Mouse (Mus musculus) thymus, postnatal 14 days (tissue): ENCODE measurements around the gene Osbpl10.
"Not testable (repeated sequence)": the region's sequence is repeated elsewhere in the genome, so short reads cannot be mapped to it uniquely, and the experiment has no call there.

ENCODE experiments used
- DNase-seq: peaks from one replicate; pipeline ENCODE4 v3.0.0; 2021

The Osbpl10 gene

DNA sequence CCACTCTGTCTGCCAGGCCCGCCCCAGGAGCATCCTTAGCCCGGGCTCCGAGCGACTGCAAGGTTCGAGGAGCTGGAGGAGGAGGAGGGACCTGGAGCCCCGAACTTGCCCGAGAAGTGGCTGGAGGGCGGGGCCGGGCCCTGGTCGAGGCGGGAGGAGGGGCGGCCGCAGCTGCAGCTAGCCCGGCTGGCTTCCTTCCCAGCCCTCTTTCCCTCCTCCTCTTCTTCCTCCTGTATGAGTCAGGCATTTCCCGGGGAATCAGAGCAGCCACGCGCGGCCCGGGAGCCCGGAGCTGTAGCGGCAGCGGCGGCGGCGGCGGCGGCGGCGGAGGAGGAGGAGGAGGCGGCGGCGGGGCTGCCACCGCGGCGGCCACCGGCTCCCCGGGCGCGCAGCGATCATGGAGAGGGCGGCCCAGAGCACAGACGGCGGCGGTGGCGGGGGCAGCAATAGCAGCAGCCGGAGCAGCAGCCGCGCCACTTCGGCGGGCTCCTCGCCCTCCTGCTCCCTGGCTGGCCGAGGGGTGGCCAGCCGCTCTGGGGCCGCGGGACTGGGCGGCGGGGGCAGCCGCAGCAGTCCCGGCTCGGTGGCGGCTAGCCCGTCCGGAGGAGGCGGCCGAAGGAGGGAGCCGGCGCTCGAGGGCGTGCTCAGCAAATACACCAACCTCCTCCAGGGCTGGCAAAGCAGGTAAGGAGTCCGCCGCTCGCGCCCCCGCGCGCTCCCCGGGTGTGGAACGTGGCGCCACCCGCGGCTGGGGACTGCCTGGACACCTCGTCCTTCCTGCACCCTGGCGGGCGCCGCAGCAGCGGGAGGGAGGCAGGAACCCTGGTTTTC lies at the start of gene Osbpl10:
Gene Osbpl10, plus strand, starts transcription at position 289 of the 831 bp plus-strand sequence.
- DNase-seq, result peak; percentile 20

DNA sequence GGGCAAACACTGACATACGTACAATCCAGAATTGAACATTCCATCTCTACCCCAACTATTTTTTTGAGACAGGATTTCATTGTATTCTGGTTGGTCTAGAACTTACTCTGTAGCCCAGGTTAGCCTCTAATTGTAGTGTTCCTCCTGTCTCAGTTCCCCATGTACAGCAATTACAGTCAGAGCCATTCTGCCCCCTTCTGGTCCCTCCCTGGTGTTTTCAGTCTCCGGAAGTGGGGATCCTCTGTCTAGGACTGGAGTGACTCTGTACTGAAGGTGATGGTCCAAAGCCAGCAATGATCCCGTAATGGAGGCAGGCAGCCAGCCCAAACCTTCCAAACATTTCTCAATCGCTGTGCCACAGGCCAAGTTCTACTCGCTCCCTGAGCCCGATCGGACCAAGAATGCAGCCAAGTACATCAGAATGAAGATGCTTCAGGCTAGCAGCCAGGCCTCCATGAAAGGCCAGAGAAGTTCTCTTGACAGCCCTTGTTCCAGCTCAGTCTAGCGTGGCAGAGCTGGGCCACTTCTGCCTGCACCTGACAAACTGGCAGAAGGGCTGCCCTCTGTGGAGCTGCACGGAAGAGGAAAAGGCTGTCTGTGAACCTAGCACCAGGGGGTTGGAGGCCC lies 47.8 kb upstream of the Osbpl10 start:
- no peak for DNase-seq

DNA sequence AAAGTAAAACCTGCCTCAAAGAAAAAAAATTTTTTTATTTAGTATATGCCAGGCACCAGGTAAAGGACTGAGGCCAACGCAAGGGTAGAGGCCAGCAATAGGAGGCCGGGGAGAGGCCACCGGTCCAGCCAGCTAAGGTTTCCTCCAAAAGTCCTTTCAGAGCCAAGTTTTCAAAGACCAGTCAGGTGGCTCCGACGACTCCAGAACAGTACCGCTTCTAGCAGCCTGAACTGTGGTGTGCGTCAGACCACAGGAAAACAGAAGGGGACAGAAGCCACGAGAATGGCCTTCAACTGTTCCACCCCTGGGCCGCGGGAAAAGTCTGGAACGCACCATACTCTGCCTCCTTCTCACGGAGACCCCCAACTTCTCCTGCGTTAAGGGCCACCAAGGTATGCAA lies 45.8 kb upstream of the Osbpl10 start:
- no peak for DNase-seq

DNA sequence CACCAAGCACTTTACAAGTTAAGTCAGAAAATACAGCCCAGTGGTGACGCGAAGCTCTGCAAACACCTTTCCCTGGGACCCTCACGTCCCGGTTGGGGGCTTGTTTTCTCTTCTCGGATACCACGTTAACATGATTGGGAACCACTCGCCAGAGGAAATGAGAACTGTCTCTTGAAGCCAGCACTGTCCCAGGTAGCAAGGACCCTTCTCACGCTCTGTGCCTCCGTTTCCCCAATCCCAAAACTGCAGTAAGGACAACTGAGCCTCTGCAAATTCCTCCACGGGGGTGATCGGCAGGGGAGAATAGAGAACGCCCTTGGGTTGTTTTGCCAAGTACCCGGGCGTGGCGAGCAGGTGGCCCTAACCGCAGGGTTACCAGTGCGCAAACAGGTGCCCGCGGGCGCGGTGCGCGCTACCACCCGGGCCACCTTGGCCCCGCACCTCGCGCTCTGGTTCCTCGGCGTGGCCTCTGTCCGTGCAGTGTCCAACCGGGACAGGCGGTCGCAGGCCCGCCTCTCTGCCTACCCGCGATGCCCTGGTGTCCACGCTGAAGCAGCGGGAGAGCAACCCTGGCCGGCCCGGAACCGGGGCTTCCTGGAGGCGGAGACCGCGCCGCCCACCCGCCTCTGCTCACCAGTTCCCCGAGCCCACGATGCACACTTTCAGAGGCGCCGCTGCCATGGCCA lies 45.2 kb upstream of the Osbpl10 start:
- DNase-seq, result peak; percentile 28

DNA sequence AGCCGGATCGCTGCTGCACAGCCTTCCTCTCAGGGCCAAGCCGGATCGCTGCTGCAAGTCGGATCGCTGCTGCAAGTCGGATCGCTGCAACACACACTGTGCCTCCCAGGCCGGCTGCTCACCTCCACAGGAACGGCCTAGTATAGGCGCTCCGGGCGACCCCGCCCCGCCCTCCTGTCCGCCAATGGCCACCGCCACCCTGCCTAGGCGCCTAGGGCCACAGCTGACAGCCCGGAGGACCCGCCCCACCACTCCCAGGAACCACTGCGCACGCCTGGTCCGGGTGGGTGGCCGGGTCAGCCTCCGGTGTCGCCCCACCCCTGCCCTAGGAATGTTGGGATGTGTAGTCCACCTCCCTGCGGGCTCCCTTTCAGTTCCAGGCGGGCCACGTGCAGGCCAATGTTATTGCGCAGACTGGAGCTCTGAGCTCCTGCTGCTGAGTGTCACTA lies 44.6 kb upstream of the Osbpl10 start, which contains the start of gene Gpd1l:
Gene Gpd1l, minus strand, starts transcription at position 265 of the 449 bp plus-strand sequence.
- peak; percentile 90 for DNase-seq

DNA sequence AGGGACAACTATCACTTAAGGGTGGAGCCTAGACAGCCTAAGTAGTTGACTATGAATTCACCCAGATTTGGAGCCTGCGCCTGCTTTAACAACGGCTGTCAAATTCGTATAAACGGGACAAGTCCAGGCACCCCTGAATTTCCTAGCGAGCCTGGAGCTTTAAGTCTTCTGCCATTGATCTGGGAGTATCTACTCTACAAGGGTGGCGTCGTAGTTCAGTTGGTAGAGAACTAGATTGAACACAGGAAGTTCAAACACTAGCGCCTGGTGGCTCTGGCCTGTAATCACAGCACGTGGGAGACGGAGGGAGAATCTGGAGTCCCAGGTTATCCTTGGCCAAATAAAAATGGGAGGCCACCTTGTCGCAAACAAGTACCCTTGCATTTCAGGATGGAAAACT lies 44.1 kb upstream of the Osbpl10 start:
- peak; percentile 44 for DNase-seq

DNA sequence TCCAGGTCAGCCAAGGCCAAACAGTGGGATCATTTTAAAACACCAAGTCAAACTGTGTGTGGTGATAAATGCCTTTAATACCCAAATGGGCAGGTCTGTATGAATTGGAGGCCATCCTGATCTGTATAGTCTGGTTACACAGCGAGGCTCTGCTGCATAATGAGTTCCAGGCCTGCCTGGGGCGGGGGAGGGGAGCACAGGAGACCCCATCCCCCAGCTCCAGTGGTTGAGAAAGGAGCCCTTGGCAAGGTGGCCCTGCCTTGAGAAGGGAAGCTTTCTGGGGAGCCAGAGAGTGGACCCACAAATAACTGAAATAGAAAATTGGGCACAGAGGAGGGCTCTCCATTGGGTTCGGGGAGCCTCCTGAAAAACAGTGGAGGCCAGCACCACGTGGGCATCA lies 43.0 kb upstream of the Osbpl10 start:
- no peak for DNase-seq

DNA sequence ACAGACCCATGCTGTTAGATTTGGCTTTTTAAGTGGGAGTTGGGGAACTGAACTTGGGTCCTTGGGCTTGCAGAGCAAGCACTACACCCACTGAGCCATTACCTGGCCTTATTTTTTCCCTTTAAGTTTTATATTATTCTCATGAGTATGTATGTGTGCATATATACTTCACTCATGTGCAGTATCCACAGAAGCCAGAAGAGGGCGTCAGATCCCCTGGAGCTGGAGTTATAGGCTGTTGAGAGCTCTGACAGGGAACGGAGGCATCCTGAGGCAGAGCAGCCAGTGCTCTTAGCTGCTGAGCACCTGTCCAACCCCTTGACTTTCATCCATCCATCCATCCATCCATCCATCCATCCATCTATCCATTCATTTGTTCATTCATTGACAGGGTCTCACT lies 41.7 kb upstream of the Osbpl10 start:
- DNase-seq, result no peak

DNA sequence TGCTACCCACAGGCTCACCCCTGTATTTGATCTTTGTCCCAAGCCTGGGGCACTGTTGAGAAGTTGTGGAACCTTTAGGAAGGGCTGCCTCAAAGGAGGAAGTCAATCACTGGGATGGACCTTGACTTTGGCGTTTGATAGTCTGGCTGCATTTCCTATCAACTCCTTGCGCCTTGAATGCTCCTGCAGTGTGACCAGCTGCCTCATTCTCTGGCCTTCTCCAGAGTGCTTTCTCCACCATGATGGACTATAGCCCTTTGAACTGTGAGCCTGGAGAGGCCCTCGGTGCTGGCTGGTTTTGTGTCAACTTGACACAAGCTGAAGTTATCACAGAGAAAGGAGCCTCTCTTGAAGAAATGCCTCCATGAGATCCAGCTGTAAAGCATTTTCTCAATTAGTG lies 33.7 kb upstream of the Osbpl10 start:
- DNase-seq, result no peak

DNA sequence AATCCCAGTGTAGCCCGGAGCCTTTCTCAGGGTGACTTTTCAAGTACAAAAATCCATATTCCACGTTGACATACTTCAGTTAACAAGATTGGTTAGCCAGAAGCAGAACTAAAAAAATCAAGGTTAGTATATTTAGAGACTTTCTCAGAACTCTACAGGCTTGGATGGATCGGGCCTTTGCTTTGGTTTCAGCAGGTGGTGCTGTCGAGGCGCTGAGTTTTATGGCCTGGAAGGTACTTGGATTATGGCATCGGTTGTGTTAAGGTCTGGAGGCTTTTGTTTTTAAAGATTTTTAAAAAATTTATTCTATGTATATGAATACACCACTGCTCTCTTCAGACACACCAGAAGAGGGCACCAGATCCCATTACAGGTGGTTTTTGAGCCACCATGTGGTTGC lies 32.8 kb upstream of the Osbpl10 start:
- DNase-seq, result no peak

DNA sequence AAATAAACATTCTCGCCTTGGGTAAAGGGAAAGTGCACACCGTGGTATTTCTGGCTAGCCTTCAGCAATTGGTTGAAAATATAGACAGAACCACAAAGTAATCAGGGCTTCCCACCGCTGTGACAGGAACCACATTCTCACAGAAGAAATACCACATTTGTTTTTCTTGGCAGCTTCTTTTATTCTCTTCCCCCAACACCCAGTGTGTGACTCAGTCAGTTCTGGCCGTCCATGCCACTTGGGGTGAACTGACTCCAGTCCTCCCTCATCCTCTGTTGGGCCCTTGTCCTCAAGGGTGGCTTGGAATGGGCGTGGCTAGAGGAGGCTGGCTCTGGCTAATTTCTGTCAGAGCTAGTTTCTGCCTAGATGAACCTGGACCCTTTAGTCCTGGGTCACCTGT lies 30.0 kb upstream of the Osbpl10 start:
- no peak for DNase-seq

DNA sequence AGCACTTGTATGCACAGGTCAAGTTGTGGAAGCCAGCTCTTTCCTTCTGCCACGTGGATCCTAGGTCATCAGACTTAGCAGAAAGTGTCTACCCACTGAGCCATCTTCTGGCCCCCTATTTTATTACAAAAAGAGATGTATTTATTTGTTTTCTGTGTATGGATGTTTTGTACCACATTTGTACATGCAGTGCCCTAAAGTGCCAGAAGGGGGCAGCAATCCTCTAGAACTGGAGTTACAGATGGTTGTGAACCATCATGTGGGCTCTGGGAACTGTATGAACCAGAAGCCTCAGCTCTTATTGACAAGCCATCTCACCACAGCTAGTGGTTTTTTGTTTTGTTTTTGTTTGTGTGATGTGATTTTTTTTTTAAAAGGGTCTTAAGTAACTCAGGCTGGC lies 25.5 kb upstream of the Osbpl10 start:
- peak; percentile 29 for DNase-seq

DNA sequence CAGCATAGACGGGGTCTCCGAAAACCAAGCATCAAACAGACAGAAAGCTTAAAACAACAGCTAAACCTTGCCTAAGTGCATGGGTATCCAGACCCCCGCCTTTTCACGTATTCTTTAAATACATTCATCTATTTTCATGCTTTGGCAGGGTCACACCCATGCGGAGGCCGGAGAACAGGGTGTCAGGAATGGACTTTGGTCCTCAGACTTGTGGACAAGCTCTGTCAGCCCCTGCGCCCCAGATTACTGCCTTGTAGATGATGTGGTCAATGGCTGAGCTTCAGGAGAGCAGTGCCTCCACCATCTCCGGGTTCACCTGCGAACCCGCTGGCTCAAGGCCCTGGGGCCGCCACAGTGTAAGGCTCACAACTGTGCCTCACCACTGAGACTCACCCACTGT lies 23.0 kb upstream of the Osbpl10 start:
- DNase-seq, result no peak

DNA sequence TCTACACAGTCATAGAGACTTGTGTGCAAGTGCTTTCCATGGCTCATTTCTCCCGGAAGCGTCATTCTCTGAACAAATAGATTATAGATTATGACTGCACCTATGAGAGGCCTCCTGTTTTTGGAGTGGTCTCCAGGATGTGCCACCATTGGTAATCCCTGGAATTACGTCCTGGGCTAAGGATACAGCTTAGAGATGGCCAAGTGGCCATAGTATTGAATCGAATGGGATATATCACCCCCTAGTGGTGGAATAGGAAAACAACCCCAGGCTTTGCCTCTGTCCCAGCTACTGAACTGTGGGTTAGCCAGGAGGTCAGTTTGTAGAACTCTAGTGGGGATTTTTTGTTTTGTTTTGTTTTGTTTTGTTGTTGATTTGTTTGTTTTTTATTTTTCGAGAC lies 21.4 kb upstream of the Osbpl10 start:
- peak; percentile 19 for DNase-seq

DNA sequence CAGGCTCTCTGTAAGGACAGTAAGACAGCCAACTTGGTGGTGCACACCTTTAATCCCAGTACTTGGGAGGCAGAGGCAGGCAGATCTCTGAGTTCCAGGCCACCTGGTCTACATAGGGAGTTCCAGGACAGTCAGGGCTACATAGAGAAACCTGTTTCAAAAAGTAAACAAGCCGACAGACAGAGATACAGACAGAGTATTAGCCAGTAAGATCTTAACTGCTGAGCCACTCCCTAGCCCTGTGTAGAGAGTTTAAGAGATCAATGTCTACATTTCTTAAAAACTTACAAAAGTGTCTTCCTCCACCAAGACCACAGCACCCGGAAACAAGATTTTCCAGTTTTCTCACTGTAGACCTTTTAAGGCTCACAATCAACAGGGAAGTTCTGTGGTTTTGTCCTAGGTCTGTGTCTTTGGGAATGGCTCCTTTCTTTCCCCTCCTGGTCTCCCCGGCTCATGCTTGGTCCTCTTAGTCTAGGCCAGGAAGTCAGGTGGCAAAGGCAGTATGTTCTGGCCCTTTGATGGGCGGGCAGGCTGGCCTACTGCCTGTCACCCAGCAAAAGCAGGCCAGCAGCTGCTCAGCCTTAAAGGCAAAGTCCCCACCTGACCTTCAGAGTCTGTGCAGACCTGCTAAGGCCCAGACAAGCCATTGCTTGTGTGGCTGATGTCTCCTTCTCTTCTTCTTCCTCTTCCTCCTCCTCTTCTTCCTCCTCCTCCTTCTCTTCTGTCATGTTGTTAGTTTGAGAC lies 18.2 kb upstream of the Osbpl10 start:
- no peak for DNase-seq

DNA sequence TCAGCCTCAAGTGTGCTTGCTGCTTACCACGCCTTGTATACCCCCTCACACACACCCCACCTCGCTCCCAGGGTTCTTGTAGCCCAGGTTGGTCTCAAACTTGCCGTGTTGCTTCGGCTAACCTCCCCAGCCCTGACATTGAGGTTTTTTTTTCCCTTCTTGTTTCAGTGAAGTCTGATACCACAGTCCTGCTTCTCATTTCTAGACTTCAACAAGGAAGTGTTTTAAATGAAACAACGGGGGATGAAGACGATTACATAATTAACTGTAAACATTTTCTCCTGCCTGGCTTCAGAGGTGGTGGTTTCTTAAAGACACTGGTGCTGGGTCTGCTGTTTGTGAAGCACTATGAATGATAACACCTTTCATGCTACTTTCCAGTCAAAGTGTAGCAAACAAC lies 17.5 kb upstream of the Osbpl10 start:
- no peak for DNase-seq

DNA sequence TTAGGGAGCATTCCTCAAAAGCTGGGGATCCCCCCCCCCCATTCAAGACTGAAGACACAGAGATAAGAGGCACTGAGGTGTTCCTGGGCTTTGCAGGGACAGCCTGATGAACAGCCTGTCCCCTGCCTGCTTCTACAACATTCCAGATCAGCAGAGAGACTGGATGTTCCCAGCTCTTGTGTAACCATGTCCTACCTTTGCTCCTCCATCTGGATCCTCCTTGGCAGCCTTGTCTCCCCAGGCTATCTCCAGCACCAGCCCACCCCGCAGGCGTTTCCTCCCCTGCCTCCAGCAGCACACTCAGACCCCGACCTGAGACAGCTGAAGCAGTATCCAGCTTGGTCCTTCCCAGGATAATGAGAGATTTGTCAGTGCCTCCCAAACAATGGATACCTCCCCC lies 14.3 kb upstream of the Osbpl10 start:
- no peak for DNase-seq

DNA sequence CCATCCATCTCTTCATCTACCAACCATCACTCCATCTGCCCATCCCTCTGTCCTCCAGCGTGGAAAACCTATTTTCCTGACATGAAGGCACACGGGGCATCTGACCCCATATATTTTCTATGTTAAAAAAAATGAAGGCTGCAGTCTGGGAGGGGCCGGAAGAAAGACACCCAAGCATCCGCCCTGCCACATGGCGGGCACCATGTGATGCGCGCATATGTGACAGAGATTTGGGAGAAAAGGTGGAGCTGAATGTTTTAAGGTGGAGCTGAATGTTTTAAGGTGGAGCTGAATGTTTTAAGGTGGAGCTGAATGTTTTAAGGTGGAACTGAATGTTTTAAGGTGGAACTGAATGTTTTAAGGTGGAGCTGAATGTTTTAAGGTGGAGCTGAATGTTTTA lies 12.1 kb upstream of the Osbpl10 start:
- DNase-seq, result not testable (repeated sequence)

DNA sequence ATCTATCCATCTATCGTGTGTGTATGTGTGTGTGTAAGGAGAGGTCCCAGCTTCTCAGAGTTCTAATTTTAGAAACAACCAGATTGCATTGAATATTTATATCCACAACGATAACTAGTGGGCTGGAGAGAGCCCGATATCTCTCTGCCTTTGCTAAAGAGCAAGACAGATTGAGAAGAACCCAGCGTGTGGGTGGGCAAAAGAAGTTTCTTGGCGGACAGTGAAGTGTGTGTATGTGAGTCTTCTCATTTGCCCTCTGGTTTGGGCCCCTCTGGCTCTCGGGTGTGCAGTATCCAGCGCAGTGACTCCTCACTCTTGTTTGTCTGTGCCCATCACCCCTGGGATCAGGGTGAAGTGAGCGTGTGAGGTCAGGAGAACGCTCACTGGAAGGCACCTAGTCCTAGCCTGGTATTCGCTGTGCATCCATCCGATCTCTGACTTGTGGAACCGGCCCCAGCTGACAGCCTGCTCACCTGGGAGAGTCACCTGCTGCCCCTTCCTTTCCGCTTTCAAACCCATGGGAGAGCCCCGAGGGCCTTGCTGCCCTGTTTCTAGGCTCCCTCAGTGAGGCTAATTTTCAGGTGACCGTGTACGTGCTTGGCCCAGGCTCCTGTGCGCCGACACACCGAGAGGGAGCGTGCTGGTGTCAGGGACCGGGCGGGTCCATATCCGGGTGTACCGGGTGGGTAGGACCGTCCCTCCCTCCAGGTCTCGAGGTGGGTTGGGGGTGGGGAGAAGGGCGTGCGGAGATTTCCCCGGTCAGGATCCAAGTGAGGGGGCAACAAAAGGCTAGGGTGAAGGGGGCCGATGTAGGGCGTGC lies 698 bp upstream of the Osbpl10 start:
- no peak for DNase-seq

DNA sequence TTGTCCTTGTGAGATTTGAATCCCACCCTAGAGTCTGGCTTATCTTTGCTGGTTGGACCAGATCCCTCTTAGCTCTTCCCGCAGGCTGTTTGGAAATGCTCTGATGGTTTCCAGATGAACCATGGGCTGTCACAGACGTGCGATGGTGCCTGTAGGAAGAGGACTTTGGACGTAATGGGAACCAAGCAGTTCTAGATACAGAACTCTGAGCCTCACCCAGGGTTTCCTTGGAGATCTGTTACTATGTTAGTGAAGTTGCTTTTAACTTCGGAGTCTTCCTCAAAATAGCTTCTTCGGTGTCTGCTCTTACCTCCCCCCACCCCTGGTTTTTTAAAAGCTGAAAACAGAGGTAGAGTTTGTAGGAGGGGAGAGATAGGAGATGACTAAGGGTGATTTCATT lies 1.6 kb downstream of the Osbpl10 start:
- DNase-seq, result no peak

DNA sequence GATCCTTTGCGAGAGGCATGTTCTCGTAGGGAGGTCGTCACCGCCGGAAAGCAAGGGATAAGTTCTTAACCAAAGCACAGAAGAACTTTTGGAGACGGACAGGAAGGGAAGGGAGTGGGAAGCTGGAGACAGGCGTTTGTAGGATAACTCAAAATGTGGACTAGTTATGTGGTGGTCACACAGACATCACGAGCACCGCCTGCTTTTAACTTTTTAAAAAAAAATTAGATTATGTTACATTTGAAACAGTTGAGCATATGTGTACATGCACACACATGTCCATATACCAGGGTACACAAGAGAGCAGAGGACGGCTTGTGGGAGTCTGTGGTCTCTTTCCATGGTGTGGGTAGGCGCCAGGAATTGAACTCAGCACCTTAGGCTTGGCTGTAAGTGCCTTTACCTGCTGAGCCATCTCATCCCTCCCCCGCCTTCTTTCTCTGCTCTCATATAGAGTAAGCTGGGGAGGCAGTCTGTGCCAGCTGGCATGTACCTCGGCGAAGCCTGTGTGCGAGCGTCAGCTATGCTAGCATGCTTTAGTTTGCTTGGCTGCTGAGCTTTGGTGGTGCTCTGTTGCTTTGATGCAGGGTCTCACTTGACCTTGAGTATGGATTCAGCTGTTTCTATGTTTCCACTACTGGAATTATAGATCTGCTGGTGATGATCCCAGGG lies 4.5 kb downstream of the Osbpl10 start, which contains the start of gene Rps27rt:
Gene Rps27rt, minus strand, starts transcription at position 51 of the 672 bp plus-strand sequence.
- no peak for DNase-seq

DNA sequence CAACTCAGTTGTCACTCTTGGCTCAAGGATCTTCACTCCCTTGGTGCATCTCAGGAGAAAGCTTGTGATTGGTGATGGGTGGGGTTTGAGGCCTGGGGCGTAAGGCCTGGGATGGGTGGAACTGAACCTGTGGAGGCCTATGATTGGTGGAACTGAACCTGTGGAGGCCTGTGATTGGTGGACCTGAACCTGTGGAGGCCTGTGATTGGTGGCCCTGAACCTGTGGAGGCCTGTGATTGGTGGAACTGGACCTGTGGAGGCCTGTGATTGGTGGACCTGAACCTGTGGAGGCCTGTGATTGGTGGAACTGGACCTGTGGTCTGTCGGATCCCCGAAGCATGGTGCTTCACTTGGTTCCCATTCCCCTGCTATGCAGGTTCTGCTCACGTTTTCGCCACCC lies 7.4 kb downstream of the Osbpl10 start:
- DNase-seq, result no peak
